In the genomic region with DNA sequence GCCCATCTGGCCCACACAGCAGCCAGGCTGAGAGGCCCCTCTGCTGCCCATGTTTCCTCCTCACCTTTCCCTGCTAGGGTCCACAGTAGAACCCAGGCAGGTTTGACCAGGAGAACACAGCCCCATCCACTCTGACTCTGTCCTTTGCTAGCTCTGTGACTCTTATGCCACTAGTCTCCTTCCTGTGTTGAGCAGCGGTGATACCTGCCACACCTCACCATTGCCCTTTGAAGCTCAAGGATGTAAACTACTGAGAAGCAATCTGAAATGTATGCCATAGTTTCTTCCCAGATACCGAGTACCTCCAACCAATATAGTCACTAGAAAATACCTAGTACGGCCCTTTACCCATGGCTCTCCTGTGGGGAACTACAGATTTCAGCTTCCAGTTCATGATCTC, we compare ENCODE assay signal across 24 mouse cellular contexts.
DNase-seq lines count a peak whose midpoint lies in the region; ATAC-seq and TF ChIP-seq lines count a peak whose summit lies in the region.
"Had no signal": no experiment of that assay in that cellular context is flagged by ENCODE, and none has a peak within 500 bp of the region (broad histone marks: within the 10 kb centered on the region; RNA-seq: fewer than 3 reads in every experiment).

No protein-coding gene starts in this region.

- H3K9ac ChIP-seq in intestine, embryonic 16.5 days (ENCODE audit: low read depth, low read length) = no peak overlapping the region
- H3K9ac ChIP-seq: embryonic facial prominence, embryonic 15.5 days; forebrain, embryonic 12.5 days; heart, embryonic 12.5 days; hindbrain, embryonic 14.5 days; intestine, embryonic 15.5 days; liver, embryonic 15.5 days; lung, embryonic 14.5 days had no signal

- H3K4me2 ChIP-seq in intestine, embryonic 16.5 days (ENCODE audit: low read depth, low read length) = no peak overlapping the region
- H3K4me2 ChIP-seq: embryonic facial prominence, embryonic 15.5 days; forebrain, embryonic 12.5 days; heart, embryonic 12.5 days; hindbrain, embryonic 14.5 days; intestine, embryonic 15.5 days; liver, embryonic 15.5 days; lung, embryonic 14.5 days; midbrain, embryonic 11.5 days had no signal

- H3K4me3 ChIP-seq in spleen, adult 2 months (ENCODE audit: extremely low read depth, insufficient read depth, insufficient read length) = no peak overlapping the region
- no peak overlapping the region for H3K4me3 ChIP-seq in intestine, embryonic 16.5 days (ENCODE audit: low read length)
- H3K4me3 ChIP-seq: embryonic facial prominence, embryonic 15.5 days; forebrain, embryonic 12.5 days; heart, embryonic 12.5 days; intestine, embryonic 15.5 days; liver, embryonic 15.5 days; myocyte had no signal

- DNase-seq in spleen, adult 2 months (ENCODE audit: low read depth in 1 of 2, low spot score in 2 of 2) = no peak
- no peak for DNase-seq in spleen, adult 18-20 months
- DNase-seq in CD4-positive, CD25-positive, alpha-beta regulatory T cell, adult 2 months (ENCODE audit: low read depth, low spot score) = peak; percentile 64
- DNase-seq in T-cell, adult 2 months (ENCODE audit: low spot score) = peak; percentile 60
- no peak for DNase-seq in right cerebral cortex, postnatal 14 days
- DNase-seq: adrenal gland, postnatal 25 days; cerebellum, adult 18-20 months; gastrocnemius, postnatal 25 days; heart, adult 18-20 months; heart, postnatal 4 days; kidney, postnatal 10 days; layer of hippocampus, adult 9-11 months; lung, embryonic 14.5 days had no signal

- no peak for TF ChIP-seq CTCF in spleen, adult 2 months (IDR thresholded peaks at IDR 0.05; ENCODE audit: extremely low read depth, insufficient read depth, insufficient read length, insufficient replicate concordance)

- H3K4me1 ChIP-seq in spleen, adult 2 months (ENCODE audit: control insufficient read depth, insufficient read depth, insufficient read length) = peaks cover 23% of the 10 kb centered on the region
- H3K4me1 ChIP-seq in intestine, embryonic 16.5 days (ENCODE audit: control insufficient read depth, insufficient read depth, low read length) = 0 out of 2 replicates have a peak, but pooled peaks cover 4% of the 10 kb centered on the region

- WGBS in spleen, adult 2 months = 65% methylated on average over 3 of the region's 3 CpGs
- WGBS in intestine, embryonic 16.5 days = 88% methylated on average over 3 of the region's 3 CpGs

- peak overlapping the region; percentile 62; the same call in 1 of the 2 replicates for H3K27ac ChIP-seq in spleen, adult 2 months (ENCODE audit: insufficient read depth, low read length)
- H3K27ac ChIP-seq in intestine, embryonic 16.5 days (ENCODE audit: low read length) = no peak overlapping the region
- H3K27ac ChIP-seq: embryonic facial prominence, embryonic 15.5 days; forebrain, embryonic 12.5 days; hindbrain, embryonic 14.5 days; intestine, embryonic 15.5 days; liver, embryonic 15.5 days had no signal

- no peak for TF ChIP-seq POLR2A in spleen, adult 2 months (IDR thresholded peaks at IDR 0.05; ENCODE audit: low read depth, low read length)

- no peaks in the 10 kb centered on the region for H3K27me3 ChIP-seq in spleen, adult 2 months (ENCODE audit: control insufficient read depth, insufficient read depth, low read length)
- H3K27me3 ChIP-seq in intestine, embryonic 16.5 days (replicated peaks; ENCODE audit: control insufficient read depth, insufficient read depth, low read length) = no peaks in the 10 kb centered on the region
- H3K27me3 ChIP-seq: embryonic facial prominence, embryonic 15.5 days; forebrain, embryonic 12.5 days; heart, embryonic 12.5 days; intestine, embryonic 15.5 days; liver, embryonic 15.5 days; Patski had no signal

- ATAC-seq in inflammation-experienced regulatory T-cells, adult 6 months = peak; percentile 69
- ATAC-seq in intestine, embryonic 16.5 days = no peak
- ATAC-seq: intestine, embryonic 15.5 days; Patski had no signal

- no peaks in the 10 kb centered on the region for H3K9me3 ChIP-seq in intestine, embryonic 16.5 days (ENCODE audit: control insufficient read depth, low read length)
- H3K9me3 ChIP-seq: embryonic facial prominence, embryonic 15.5 days; forebrain, embryonic 12.5 days; heart, embryonic 12.5 days; intestine, embryonic 15.5 days; liver, embryonic 15.5 days had no signal

- no peaks in the 10 kb centered on the region for H3K36me3 ChIP-seq in spleen, adult 2 months (ENCODE audit: control insufficient read depth, insufficient read depth, low read length)
- no peaks in the 10 kb centered on the region for H3K36me3 ChIP-seq in intestine, embryonic 16.5 days (ENCODE audit: control insufficient read depth, insufficient read depth, low read length)
- H3K36me3 ChIP-seq: embryonic facial prominence, embryonic 15.5 days; forebrain, embryonic 12.5 days; heart, embryonic 12.5 days; intestine, embryonic 15.5 days; liver, embryonic 15.5 days had no signal

Comparison
In these comparisons a context has a peak if more than half of its experiments do, and no peak if none do; other contexts are left out.
1. DNase-seq: peak in CD4-positive, CD25-positive, alpha-beta regulatory T cell, adult 2 months (single experiment) and T-cell, adult 2 months (single experiment); none in spleen, adult 2 months (0 of 2), spleen, adult 18-20 months (0 of 2) and right cerebral cortex, postnatal 14 days (single experiment).